Mouse (Mus musculus): ENCODE results near the gene Snrpn. TPM values are rescaled to one million over a fixed set of nuclear protein-coding genes. Genes with fewer than 3 reads are reported as not detected.

Snrpn gene
- polyA plus RNA-seq (2014; fragmentation: Illumina TruSeq; extraction: RNeasy Lipid Tissue Mini Kit (QIAGEN cat#74804); ENCODE audit: low read depth, low replicate concordance): 23.6 TPM

GRCm38 (mm10) chr7:60139742-60140480, at the start of gene Snrpn:
TSS of gene Snrpn (minus strand) at chr7:60140219.

GRCm38 (mm10) chr7:60004606-60005330, 135.3 kb downstream of the Snrpn start, which contains the start of the genes Snurf and Gm38393:
TSS of gene Snurf (minus strand) at chr7:60005049.
TSS of gene Gm38393 (minus strand) at chr7:60005064.

Other genes with a start within 250 kb of the Snrpn start
- gene Snurf, start 135.2 kb downstream of the Snrpn start, polyA plus RNA-seq (2014; fragmentation: Illumina TruSeq; extraction: RNeasy Lipid Tissue Mini Kit (QIAGEN cat#74804); ENCODE audit: low read depth, low replicate concordance): not detected
- 8.6 TPM for gene Gm38393, start 135.2 kb downstream of the Snrpn start, polyA plus RNA-seq (2014; fragmentation: Illumina TruSeq; extraction: RNeasy Lipid Tissue Mini Kit (QIAGEN cat#74804); ENCODE audit: low read depth, low replicate concordance)